Mouse (Mus musculus) thymus, adult 18-20 months (tissue): ENCODE measurements at regions not wholly inside any gene's neighbourhood (a gene's known extent, or its start where the extent isn't known, plus 50 kb on each side); places are given as distances from the start of the nearest gene placed in this dataset.

Source experiments
- DNase-seq, 2 experiments: peaks; one replicate each; pipeline ENCODE4 v3.0.0; 2022; ENCODE audit warnings: mixed read lengths in 2 of 2

DNA sequence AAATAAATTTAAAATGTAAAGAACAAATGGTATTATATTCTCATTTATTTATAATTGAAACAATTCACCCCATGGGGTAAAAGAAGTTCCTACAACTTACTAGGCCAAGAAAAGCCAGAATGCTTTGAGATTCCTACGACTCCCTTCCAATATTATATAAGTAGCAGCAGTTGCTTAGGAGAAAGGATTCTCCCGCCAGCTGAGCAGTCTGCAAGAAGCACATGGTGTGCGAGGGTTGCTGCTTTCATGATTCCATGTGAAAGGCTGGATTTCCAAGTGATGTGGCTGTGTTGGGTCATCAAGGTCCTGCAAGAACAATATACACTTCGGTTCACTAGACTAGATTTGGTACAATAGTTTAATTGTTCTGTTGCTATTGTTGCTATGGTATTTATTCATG, 659.6 kb upstream of the Kirrel3 start:
- DNase-seq = no peak

DNA sequence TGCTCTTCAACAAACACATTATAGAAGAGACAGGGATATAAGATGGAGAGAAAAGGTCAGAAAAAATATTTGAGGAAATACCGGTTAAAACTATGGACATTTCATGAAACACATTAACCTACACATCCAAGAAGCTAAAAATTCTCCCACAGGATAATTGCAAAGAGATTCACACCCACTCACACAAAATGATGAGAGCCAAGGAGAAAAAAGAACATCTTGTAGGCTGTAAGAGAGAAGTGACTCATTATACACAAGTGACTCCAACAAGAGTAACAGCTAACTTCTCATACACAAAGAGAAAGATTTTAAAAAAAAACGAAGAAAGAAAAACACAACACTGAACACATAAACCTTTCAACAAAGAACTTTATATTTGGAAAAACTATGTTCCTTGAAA, 658.3 kb upstream of the Kirrel3 start:
- no peak for DNase-seq

DNA sequence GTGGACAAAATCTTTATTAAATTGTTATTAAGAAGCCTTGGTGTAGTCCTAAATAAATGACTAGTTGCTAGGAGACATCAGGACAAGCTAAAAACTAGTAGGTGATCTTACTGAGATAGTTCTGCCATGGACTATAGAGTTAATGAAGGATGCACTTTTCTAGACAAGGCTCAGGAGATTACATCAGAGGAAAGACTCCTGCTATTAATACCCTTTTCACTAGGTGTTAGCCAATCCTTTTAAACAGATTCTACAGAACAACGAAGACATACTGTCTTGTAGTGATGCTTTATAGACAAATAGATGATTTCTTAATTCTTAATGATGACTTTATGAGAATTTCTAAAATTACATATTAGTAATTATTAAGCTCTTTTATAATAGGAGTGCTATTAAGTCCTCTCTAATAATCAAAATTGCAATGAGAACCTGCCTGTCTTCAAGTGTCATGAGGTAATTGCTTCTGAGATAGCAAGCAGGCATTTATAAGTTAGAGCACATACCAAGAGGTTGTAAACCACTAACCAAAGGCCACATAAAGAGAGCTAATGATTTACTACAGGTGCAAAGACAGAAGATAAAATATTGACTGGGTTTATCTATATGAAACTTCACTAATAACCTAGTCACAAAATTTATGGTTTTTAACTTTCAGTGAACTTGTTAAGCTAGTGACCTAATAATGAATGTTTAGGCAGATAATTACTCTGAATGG, 647.9 kb upstream of the Kirrel3 start:
- no peak for DNase-seq

DNA sequence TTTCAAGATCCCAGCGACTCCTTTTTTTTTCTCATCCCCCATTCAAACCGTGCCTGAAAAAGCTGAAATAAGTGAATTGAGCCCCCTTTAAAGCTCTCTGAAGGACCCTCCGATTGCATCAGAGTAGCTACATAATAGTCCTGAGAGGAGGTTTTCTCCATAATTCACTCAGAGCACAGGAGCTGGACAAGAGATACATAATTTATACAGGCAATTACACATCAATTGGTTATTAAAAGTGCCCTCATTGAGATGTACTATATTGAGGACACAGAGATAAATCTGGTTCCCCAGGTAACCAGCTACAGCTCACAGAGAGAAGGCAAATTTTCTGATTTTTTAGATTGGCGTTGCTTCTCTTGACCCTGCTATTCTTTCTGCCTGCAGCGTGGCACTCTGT, 636.1 kb upstream of the Kirrel3 start:
- DNase-seq = no peak

DNA sequence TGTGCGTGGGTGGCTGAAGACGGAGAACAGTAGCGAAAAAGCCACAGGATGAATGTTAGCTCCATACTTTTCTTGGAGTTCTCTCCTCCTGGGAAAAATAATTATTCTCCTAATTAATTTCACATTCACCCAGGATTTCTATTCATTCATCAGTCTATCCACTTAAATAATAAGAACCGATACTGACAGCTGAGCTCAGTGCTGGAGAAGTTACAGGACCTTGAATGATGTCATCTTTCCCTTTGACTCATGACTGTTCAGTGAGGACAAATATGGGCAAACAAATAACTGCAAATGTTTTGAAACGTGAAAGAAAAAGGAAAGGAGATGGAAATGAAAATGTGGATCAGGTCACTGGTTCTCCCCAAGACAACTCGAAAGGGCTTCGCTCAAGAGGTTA, 635.7 kb upstream of the Kirrel3 start:
- no peak for DNase-seq

DNA sequence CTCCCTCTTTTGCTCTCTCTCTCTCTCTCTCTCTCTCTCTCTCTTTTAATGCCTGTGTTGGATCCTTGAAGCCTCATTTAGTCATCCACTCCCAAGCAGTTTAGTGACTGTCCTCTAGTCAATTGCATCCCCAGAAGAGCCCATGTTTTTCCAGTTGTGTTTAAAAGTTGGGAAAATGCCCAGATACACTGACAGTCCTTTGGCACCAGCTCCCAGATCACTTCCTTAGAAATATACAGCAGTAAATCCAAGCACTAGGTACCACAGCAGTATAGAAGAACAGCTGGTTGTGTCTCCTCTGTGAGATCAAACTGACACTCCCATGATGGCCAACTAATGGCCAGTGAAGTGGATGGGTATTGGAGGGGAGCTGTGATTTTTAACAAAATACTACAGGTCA, 634.7 kb upstream of the Kirrel3 start:
- no peak for DNase-seq

DNA sequence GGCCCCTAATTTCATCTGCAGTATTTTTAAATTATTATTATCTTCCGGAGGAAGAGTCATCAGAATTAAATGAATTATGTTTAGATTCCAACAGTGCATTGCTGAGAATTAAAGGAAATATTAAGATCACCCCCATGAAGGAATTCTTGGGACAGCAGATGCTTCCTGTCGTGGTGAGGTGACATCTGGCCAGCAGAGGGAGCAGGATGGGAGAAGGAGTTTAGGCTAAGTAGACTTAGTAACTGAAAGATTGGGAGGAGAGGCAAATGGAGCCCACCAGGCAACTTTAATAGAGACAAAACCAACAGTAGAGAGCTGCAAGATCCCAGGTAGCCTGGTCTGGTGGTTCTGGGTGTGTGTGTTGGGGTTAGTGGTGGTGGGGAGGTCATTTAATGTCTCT, 629.5 kb upstream of the Kirrel3 start:
- no peak for DNase-seq

DNA sequence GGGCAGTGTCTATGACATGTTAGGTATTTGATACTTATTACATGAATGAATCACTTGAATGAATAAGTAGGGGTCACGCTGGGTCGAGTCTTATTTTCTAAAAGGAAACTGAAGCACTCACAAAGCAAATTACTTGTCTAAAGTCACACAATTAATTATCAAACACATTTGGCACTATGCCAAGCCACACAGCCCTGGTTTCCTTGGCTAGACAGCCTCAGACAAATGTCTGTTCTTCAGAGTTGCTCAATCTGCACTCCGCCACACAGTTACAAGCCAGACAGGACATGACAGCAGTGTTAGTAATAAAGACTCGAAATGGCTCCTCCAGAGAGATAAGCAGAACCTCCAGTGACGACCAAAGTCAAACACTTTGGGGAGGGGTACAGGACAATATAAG, 627.2 kb upstream of the Kirrel3 start:
- DNase-seq = no peak

DNA sequence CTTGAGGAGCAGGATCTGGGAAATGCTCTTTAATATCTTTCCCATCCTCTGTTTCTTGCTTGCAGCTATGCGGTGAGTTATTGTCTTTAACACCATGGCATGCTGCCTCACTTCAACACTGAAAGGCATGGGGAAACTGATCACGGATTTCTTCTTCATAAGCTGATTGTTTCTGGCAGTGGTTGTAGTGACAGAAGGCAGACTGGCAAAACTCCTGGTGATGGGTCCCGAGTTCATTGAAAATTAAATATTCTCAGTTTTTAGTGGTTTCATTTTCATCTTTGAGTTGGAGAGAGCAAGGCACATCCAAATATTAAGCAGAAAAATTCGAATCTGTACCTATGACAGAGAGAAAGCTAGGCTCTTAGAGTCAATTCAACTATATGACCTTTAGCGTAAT, 617.0 kb upstream of the Kirrel3 start:
- no peak for DNase-seq

DNA sequence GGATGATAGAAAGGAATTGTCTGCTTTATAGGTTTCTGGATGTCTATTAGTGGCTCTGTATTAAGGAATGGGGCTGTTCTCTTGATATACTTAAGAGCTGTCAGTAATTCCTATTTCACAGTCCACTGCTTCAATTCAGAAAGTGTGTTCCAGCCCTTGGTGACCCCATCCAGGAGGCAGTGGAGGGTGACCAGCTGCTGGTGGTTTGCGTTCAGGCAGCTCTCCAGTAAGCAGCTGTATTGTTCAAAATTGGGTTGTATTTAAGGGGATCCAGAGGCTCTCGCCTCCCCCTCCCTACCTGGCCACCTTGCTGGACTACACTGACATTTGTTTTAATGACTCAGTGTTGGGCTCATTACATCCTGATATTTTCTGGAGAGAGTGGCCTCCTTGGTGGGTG, 598.4 kb upstream of the Kirrel3 start:
- DNase-seq = no peak

DNA sequence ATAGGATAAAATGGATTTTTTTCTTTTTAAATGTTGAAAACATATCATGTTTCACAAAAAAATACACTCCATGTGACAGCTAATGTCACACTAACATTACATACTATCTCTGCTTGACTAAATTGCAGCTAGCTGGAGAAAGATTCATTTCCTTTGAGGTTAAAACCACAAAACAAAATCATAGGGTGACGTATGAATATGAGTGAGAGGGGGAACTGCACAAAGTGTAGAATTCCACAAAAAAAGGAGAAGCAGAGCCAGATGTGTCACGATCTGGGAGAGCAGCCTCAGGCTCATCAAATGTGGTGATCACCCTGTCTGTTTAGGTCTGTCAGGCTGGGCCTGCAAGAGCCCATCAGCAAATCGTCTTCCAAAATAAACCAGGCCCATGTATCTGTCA, 593.7 kb upstream of the Kirrel3 start:
- DNase-seq = no peak

DNA sequence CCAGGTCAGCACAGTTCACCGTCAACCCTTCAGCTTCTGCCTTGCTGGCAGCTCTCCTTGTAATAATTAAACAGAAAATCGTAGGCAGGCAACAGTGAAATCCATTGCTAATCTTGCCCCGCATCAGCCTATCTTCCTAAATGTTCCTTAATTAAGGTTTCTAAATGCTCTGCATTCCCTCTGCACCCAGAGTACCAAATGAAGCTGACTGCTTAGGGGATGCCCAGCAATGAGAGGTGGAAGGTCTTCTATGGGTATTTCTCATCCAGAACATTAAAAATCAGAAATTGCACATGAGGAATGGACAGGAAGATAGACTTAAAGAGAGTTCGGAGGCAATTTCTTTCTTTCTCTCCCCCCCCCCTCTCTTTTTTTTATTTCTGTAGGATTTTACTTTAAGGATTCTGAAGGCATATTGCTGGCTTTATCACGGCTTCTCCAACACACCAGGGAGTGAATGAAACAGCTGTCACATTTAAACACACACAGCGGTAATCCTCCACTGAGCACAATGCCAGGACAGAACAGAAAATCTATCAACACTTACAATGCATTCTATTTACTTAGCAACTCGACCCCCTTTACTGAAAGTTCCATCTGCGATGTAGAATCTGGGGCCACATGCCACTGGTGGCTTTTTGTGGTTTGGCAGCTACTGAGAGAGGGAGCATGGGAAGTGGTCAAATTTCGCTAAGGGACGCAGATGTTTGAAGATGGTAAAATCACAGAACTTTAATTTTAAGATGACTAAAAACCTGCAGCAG, 584.2 kb upstream of the Kirrel3 start:
- DNase-seq = no peak

DNA sequence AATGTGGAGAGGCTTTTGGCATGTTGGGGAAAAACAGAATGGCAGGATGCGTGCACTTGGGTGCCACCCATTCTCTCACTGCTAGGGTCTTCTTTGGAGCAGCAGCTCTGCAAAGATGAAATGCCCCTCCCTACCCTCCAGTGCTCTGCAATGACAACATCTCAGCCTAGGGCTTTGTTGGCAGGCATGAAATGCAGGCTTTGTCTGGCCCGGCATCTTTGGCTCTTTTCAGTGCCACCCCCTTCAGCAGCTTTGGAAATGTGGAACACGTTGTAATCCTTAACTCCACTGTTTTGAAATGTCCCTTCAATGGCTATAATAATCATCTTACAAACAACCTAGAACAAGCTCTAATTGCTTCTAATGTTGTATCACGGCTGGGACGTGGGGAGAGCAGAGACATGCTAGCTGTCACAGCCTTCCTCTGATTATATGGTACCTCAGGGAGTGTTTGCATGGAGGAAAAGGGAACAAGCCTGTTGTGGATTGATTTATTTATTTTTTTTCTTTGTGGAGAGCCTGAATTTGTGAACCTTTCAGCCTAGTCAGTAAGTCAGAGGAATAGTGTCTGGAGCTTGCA, 581.6 kb upstream of the Kirrel3 start:
- no peak for DNase-seq

DNA sequence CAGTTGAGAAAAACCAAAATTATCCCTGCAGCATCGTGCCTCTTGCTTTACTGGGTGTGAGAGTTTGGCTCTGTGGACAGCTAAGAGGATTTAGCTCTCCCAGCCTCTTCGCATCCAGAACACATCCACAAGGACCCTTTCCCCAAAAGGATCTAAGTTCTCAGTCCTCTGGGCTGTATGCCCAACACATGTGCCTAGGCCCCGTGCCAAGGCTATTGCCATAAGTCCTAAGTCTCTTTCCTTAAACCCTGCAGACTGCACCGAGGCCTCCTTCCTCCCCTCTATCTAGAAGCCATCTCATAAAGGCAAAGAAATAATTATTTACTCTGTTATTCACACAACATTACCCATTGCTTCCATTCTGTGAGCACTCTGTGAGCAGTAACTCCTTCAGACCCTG, 570.8 kb upstream of the Kirrel3 start:
- DNase-seq = no peak

DNA sequence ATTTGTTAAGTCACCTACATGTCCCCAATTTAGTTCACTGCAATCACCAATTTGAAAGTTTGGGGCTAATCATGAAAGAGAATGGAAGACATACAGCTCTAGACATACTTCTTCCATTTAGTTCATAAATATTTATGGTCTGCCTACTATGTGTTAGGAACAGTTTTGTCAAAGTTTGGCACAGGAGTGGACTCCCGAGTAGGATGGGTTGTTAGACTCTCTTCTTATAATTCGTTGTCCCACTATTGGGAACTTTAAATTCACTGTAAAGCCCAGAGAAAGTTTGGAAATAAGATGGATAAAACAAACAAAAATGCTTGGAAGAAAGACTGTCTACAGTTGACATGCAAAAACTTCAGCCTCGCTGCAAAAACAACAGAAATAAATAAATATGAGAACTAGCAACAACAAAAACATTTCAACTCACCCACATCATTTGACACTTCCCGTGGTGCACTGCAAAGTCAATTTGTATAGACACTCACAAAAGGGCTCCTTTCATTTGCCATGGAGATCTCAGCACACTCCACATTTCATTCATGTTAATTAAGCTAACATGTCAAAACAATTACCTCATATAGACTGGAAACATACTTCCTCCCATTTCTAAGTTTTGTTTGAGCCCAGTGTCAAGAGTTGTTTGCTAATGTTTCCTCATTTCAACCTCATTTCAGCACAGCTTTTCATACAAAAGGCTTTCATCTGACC, 570.2 kb upstream of the Kirrel3 start:
- no peak for DNase-seq

DNA sequence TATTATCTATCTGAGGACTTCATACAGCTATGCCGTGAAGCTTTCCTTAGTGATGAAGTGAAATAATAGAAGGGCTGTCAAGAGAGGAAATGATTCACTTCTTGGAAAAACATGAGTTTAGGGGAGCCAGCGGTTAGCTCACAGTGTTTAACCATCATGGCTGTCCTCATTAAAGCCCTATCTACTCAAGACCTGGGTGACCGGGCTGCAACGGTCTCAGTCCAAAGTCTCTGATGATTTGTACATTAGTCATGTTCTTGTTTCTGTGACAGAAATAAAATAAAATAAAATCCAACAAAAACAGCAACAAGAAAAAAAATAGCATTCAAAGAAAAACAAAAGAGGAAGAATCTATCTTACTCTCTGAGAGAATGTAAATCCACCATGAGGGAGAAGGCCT, 555.4 kb upstream of the Kirrel3 start:
- no peak for DNase-seq

DNA sequence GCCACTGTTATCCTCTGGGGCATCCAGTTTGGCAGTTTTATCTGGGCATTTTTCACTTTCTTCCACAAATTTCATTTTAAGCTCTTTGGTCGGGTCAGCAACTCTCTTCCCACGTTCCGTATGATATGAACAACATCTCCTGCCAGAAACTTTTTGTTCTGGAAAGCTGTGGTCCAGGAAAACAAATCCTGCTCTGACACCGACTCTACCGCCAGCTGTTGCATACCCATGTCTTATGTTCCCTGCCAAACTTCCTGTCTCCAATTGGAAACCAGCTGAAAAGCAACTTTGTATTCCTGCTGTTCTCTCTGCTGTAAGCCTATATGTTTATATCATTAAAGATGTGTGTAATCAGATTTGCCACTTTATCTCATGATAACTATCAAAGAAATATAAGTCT, 551.6 kb upstream of the Kirrel3 start:
- no peak for DNase-seq

DNA sequence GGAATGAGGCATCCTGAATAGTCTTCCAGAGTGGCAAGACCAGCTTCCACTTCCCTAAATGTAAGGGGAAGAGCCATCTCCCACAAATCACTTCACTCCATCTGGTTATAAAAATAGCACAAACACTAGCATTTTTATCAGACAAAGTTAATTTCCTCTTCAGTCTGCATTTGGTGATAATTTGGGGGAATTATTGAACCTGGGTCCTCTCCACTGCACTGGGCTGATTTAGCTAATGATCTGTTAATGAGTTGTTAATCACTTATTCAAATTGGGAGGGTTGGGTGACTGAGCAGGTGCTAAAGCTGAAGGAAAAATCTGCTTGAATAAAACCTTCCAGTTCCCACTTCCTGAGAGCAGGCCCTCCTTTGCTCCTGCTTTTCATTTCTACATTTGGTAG, 531.4 kb upstream of the Kirrel3 start:
- DNase-seq = no peak
